Mouse (Mus musculus) bone marrow macrophage, adult 2 months (primary cell): ENCODE measurements around the gene Mrps12. TPM values are rescaled to one million over a fixed set of nuclear protein-coding genes. Genes with fewer than 3 reads are reported as not detected.

Experiments
- H3K27ac ChIP-seq: 2 replicates; pipeline ENCODE4 v1.5.1; 2012; ENCODE audit warnings: low read depth, low read length; ENCODE audit not compliant: insufficient read depth
- H3K4me1 ChIP-seq: 2 replicates; pipeline ENCODE4 v1.6.1; 2012; ENCODE audit warnings: low read length; ENCODE audit not compliant: control insufficient read depth, insufficient read depth
- H3K4me3 ChIP-seq: 2 replicates; pipeline ENCODE4 v1.5.1; 2012; ENCODE audit warnings: mild to moderate bottlenecking, low read length, moderate library complexity; ENCODE audit not compliant: insufficient read depth
- CTCF ChIP-seq: IDR thresholded peaks from 2 replicates; pipeline ENCODE4 v1.5.1; 2012; ENCODE audit warnings: low read depth, mild to moderate bottlenecking, low read length, moderate library complexity
- POLR2A ChIP-seq: IDR thresholded peaks from 2 replicates; pipeline ENCODE4 v1.6.1; 2012; ENCODE audit warnings: mild to moderate bottlenecking, low read depth, low read length, borderline replicate concordance
- polyA plus RNA-seq: library from polyadenylated mRNA; stranded (reverse); fragments of >200 nt; gene quantifications from 2 replicates; pipeline ENCODE4 v1.2.4, GENCODE M21; 2012; ENCODE audit not compliant: missing spikeins, insufficient read depth, insufficient read length

Mrps12 gene
- polyA plus RNA-seq, 1 experiment: 39.5 TPM

- TF ChIP-seq CTCF: no peak
- no peak for TF ChIP-seq POLR2A
- peak within 1 kb of the TSS; percentile 53 for H3K4me3 ChIP-seq
- no peak within 1 kb of the TSS for H3K27ac ChIP-seq
- H3K4me1 ChIP-seq: no peaks in the 10 kb centered on the region
Measured at GRCm38 (mm10) chr7:28692545-28693320, 48.9 kb downstream of the Mrps12 start, which contains the start of gene Fbxo27. Fbxo27 (plus strand) TSS chr7:28692849.

DNA sequence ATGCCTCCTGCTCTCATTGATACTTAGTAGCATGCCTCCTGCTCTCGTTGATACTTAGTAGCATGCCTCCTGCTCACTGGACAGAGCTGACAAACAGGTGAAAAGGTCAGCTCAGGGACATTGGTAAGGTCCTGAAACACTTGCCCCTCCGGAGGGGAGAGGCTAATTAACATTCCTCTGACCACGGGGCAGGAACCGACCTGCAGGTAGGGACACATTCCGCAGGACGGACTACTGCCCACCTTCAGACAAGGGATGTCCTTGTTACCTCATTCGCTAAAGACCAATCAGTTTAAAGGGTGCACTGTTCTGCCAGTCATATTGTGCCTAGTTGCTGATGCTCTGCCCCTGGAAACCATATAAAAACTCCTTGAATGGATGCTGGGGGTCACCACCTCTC lies 50.5 kb downstream of the Mrps12 start:
- no peak overlapping the region for H3K4me3 ChIP-seq
- TF ChIP-seq CTCF: no peak
- TF ChIP-seq POLR2A: no peak
- no peaks in the 10 kb centered on the region for H3K4me1 ChIP-seq
- H3K27ac ChIP-seq: no peak overlapping the region

Other genes with a start within 250 kb of the Mrps12 start
- not detected in 2 replicates for gene Ifnl2, start 231.4 kb downstream of the Mrps12 start, polyA plus RNA-seq
- gene Ifnl3, start 219.0 kb downstream of the Mrps12 start, polyA plus RNA-seq: not detected in 2 replicates
- gene Sycn, start 200.9 kb downstream of the Mrps12 start, polyA plus RNA-seq: not detected in 2 replicates
- gene Nccrp1, start 194.6 kb downstream of the Mrps12 start, polyA plus RNA-seq: not detected in 2 replicates
- gene Samd4b, start 143.7 kb downstream of the Mrps12 start, polyA plus RNA-seq: 39.4 and 47.4 TPM in 2 replicates
- gene Pak4, start 143.6 kb downstream of the Mrps12 start, polyA plus RNA-seq: 10.7 and 11.7 TPM in 2 replicates
- gene Acp7, start 110.5 kb downstream of the Mrps12 start, polyA plus RNA-seq: not detected in 2 replicates
- not detected in 2 replicates for gene Fbxo27, start 49.0 kb downstream of the Mrps12 start, polyA plus RNA-seq
- 0.47 and 0.92 TPM in 2 replicates for gene Fbxo17, start 25.0 kb downstream of the Mrps12 start, polyA plus RNA-seq
- gene Sars2, start 172 bp upstream of the Mrps12 start, polyA plus RNA-seq: 7.2 and 8.2 TPM in 2 replicates
- not detected in 2 replicates for gene Ccer2, start 14.4 kb upstream of the Mrps12 start, polyA plus RNA-seq
- gene Sirt2, start 24.9 kb upstream of the Mrps12 start, polyA plus RNA-seq: 190 and 192 TPM in 2 replicates
- 32.1 and 33.4 TPM in 2 replicates for gene Nfkbib, start 25.7 kb upstream of the Mrps12 start, polyA plus RNA-seq
- gene Rinl, start 47.1 kb upstream of the Mrps12 start, polyA plus RNA-seq: 33.3 and 36.4 TPM in 2 replicates
- 252 and 256 TPM in 2 replicates for gene Hnrnpl, start 66.7 kb upstream of the Mrps12 start, polyA plus RNA-seq
- 85.7 and 96.1 TPM in 2 replicates for gene Ech1, start 83.4 kb upstream of the Mrps12 start, polyA plus RNA-seq
- gene Lgals4, start 92.0 kb upstream of the Mrps12 start, polyA plus RNA-seq: 1.9 and 2.8 TPM in 2 replicates
- not detected in 2 replicates for gene Lgals7, start 122.0 kb upstream of the Mrps12 start, polyA plus RNA-seq
- not detected in 2 replicates for gene Capn12, start 139.6 kb upstream of the Mrps12 start, polyA plus RNA-seq
- 92.7 and 105 TPM in 2 replicates for gene Actn4, start 220.5 kb upstream of the Mrps12 start, polyA plus RNA-seq
- 228 TPM in 2 replicates for gene Eif3k, start 240.0 kb upstream of the Mrps12 start, polyA plus RNA-seq
- 9.6 and 12.0 TPM in 2 replicates for gene Map4k1, start 240.2 kb upstream of the Mrps12 start, polyA plus RNA-seq